18 mouse cellular contexts compared by ENCODE assay signal in genomic region chr6:145508828-145509227, GRCm38 (mm10).
DNase-seq lines count a peak whose midpoint lies in the region; ATAC-seq and TF ChIP-seq lines count a peak whose summit lies in the region.
"Had no signal": no experiment of that assay in that cellular context is flagged by ENCODE, and none has a peak within 500 bp of the region (broad histone marks: within the 10 kb centered on the region; RNA-seq: fewer than 3 reads in every experiment).

No protein-coding gene starts in this region.

- DNase-seq in liver, embryonic 14.5 days (ENCODE audit: low read depth in 3 of 3, low spot score in 3 of 3): no peak
- DNase-seq in thymus, postnatal 0 days (ENCODE audit: low spot score): peak; percentile 17
- DNase-seq in thymus, adult 18-20 months: no peak
- no peak for DNase-seq in stomach, postnatal 0 days (ENCODE audit: low spot score)
- no peak for DNase-seq in gastrocnemius, postnatal 36 days
- DNase-seq in cerebellum, adult 18-20 months: no peak
- DNase-seq: cerebellum, adult 11 months; heart, postnatal 4 days had no signal

- H3K36me3 ChIP-seq in liver, embryonic 14.5 days (replicated peaks; ENCODE audit: control insufficient read depth, insufficient read depth, low read depth): no peaks in the 10 kb centered on the region
- no peaks in the 10 kb centered on the region for H3K36me3 ChIP-seq in liver, embryonic 12.5 days
- H3K36me3 ChIP-seq in stomach, postnatal 0 days (ENCODE audit: control insufficient read depth, insufficient read depth, low read length): no peaks in the 10 kb centered on the region
- H3K36me3 ChIP-seq: embryonic facial prominence, embryonic 13.5 days; heart, embryonic 13.5 days; kidney, embryonic 15.5 days; limb, embryonic 13.5 days; midbrain, embryonic 15.5 days; neural tube, embryonic 12.5 days had no signal

- H3K4me3 ChIP-seq in liver, embryonic 14.5 days (ENCODE audit: insufficient read depth in 1 of 2, low read depth in 2 of 2, low read length in 2 of 2): no peak overlapping the region
- no peak overlapping the region for H3K4me3 ChIP-seq in liver, embryonic 12.5 days
- no peak overlapping the region for H3K4me3 ChIP-seq in stomach, postnatal 0 days (ENCODE audit: low read depth, low read length)
- H3K4me3 ChIP-seq: embryonic facial prominence, embryonic 13.5 days; heart, embryonic 13.5 days; kidney, embryonic 15.5 days; layer of hippocampus, adult 2 months; limb, embryonic 13.5 days; midbrain, embryonic 15.5 days; neural tube, embryonic 12.5 days had no signal

- no peak for TF ChIP-seq EP300 in liver, embryonic 14.5 days (IDR thresholded peaks at IDR 0.05; ENCODE audit: low read depth)
- TF ChIP-seq EP300 in stomach, postnatal 0 days (optimal IDR thresholded peaks at IDR 0.05): no peak

- H3K27me3 ChIP-seq in liver, embryonic 14.5 days (ENCODE audit: control insufficient read depth, insufficient read depth, low read length): no peaks in the 10 kb centered on the region
- H3K27me3 ChIP-seq in liver, embryonic 12.5 days (replicated peaks): no peaks in the 10 kb centered on the region
- H3K27me3 ChIP-seq in stomach, postnatal 0 days (ENCODE audit: control insufficient read depth, insufficient read depth, low read length): no peaks in the 10 kb centered on the region
- H3K27me3 ChIP-seq: embryonic facial prominence, embryonic 13.5 days; heart, embryonic 13.5 days; kidney, embryonic 15.5 days; limb, embryonic 13.5 days; midbrain, embryonic 15.5 days; neural tube, embryonic 12.5 days had no signal

- H3K27ac ChIP-seq in liver, embryonic 14.5 days: no peak overlapping the region
- H3K27ac ChIP-seq in liver, embryonic 12.5 days: no peak overlapping the region
- H3K27ac ChIP-seq in stomach, postnatal 0 days (replicated peaks): no peak overlapping the region
- H3K27ac ChIP-seq: embryonic facial prominence, embryonic 13.5 days; heart, embryonic 13.5 days; kidney, embryonic 15.5 days; layer of hippocampus, adult 2 months; limb, embryonic 13.5 days; midbrain, embryonic 15.5 days; neural tube, embryonic 12.5 days had no signal

- no peaks in the 10 kb centered on the region; a peak in 1 of 4 replicates for H3K4me1 ChIP-seq in liver, embryonic 14.5 days (replicated peaks; ENCODE audit: control insufficient read depth in 2 of 2, insufficient read depth in 2 of 2, low read length in 1 of 2)
- H3K4me1 ChIP-seq in liver, embryonic 12.5 days: no peaks in the 10 kb centered on the region
- no peaks in the 10 kb centered on the region for H3K4me1 ChIP-seq in stomach, postnatal 0 days (replicated peaks; ENCODE audit: control insufficient read depth, insufficient read depth)
- H3K4me1 ChIP-seq: embryonic facial prominence, embryonic 13.5 days; midbrain, embryonic 15.5 days; neural tube, embryonic 12.5 days had no signal

- TF ChIP-seq CTCF in liver, embryonic 14.5 days (IDR thresholded peaks at IDR 0.05; ENCODE audit: low read depth): peak; percentile 40
- TF ChIP-seq CTCF in stomach, postnatal 0 days (IDR thresholded peaks at IDR 0.05; ENCODE audit: low read depth): peak; percentile 29

- intact Hi-C loops in gastrocnemius, postnatal 36 days (cut with DNase I): no loop called here

- H3K9ac ChIP-seq in liver, embryonic 14.5 days (replicated peaks): no peak overlapping the region
- H3K9ac ChIP-seq in liver, embryonic 12.5 days: no peak overlapping the region
- no peak overlapping the region for H3K9ac ChIP-seq in stomach, postnatal 0 days (ENCODE audit: low read length)
- H3K9ac ChIP-seq: embryonic facial prominence, embryonic 13.5 days; heart, embryonic 13.5 days; kidney, embryonic 15.5 days; limb, embryonic 13.5 days; midbrain, embryonic 15.5 days; neural tube, embryonic 12.5 days had no signal

- no peaks in the 10 kb centered on the region for H3K9me3 ChIP-seq in liver, embryonic 14.5 days (ENCODE audit: control insufficient read depth, low read length)
- H3K9me3 ChIP-seq in liver, embryonic 12.5 days (replicated peaks): no peaks in the 10 kb centered on the region
- no peaks in the 10 kb centered on the region for H3K9me3 ChIP-seq in stomach, postnatal 0 days (ENCODE audit: control insufficient read depth, low read length)
- H3K9me3 ChIP-seq: kidney, embryonic 15.5 days; midbrain, embryonic 15.5 days had no signal

- no peak for ATAC-seq in liver, embryonic 14.5 days (ENCODE audit: insufficient read depth)
- ATAC-seq in liver, embryonic 12.5 days: no peak
- ATAC-seq in granulocyte monocyte progenitor cell, adult 5-6 weeks (replicated peaks; ENCODE audit: poor library complexity, severe bottlenecking): peak; percentile 99
- ATAC-seq in stomach, postnatal 0 days (ENCODE audit: low FRiP score, low TSS enrichment): no peak
- ATAC-seq: activated CD4-positive, CD25-positive, alpha-beta regulatory T cell, adult 4 months; midbrain, embryonic 15.5 days had no signal

- H3K4me2 ChIP-seq in liver, embryonic 14.5 days (ENCODE audit: low read depth): no peak overlapping the region
- H3K4me2 ChIP-seq in liver, embryonic 12.5 days: no peak overlapping the region
- no peak overlapping the region for H3K4me2 ChIP-seq in stomach, postnatal 0 days (replicated peaks; ENCODE audit: low read depth)
- H3K4me2 ChIP-seq: embryonic facial prominence, embryonic 13.5 days; heart, embryonic 13.5 days; kidney, embryonic 15.5 days; limb, embryonic 13.5 days; midbrain, embryonic 15.5 days; neural tube, embryonic 12.5 days had no signal

- WGBS in liver, embryonic 14.5 days (ENCODE audit: insufficient replicate concordance): 63% methylated on average over 12 of the region's 12 CpGs
- 64% methylated on average over 12 of the region's 12 CpGs for WGBS in liver, embryonic 12.5 days (ENCODE audit: insufficient replicate concordance)
- 76% methylated on average over 12 of the region's 12 CpGs for WGBS in stomach, postnatal 0 days
